In genomic region chr4:46497286-46497892, GRCm38 (mm10) we compare ENCODE assay signal across 8 mouse cellular contexts. TPM values are rescaled to one million over a fixed set of nuclear protein-coding genes. Genes with fewer than 3 reads are reported as not detected.
A peak's percentile ranks its signal among the peaks of the same experiment; 100 is the strongest.
DNase-seq lines count a peak whose midpoint lies in the region; ATAC-seq and TF ChIP-seq lines count a peak whose summit lies in the region.

No protein-coding gene starts in this region.

- peaks cover 75 to 94% of the 10 kb centered on the region in 2 experiments for H3K36me3 ChIP-seq in CH12.LX (replicated peaks in 1 of 2; ENCODE audit: control insufficient read depth in 1 of 2, insufficient read depth in 1 of 2, low read length in 1 of 2)
- peaks cover 66% of the 10 kb centered on the region for H3K36me3 ChIP-seq in forebrain, postnatal 0 days (ENCODE audit: insufficient read depth)
- peaks cover 76% of the 10 kb centered on the region for H3K36me3 ChIP-seq in kidney, embryonic 15.5 days
- peaks cover 48% of the 10 kb centered on the region for H3K36me3 ChIP-seq in liver, embryonic 14.5 days (replicated peaks; ENCODE audit: control insufficient read depth, insufficient read depth, low read depth)

- H3K27me3 ChIP-seq in CH12.LX (replicated peaks): no peaks in the 10 kb centered on the region
- no peaks in the 10 kb centered on the region for H3K27me3 ChIP-seq in forebrain, postnatal 0 days (ENCODE audit: insufficient read depth, low read length)
- no peaks in the 10 kb centered on the region for H3K27me3 ChIP-seq in kidney, embryonic 15.5 days
- H3K27me3 ChIP-seq in liver, embryonic 14.5 days (ENCODE audit: control insufficient read depth, insufficient read depth, low read length): no peaks in the 10 kb centered on the region

- DNase-seq in 3T3-L1 (ENCODE audit: low read depth, low spot score) (peak; percentile 83), CH12.LX (ENCODE audit: extremely low read depth) (peak; percentile 78)
- DNase-seq in c-Kit-negative CD71-positive TER-119-positive erythroid progenitor cells, embryonic 14.5 days (ENCODE audit: low read depth, low spot score): peak; percentile 70
- DNase-seq in forebrain, postnatal 0 days: peak; percentile 70
- peak; percentile 52 to 65 (median 54) for DNase-seq in liver, embryonic 14.5 days (ENCODE audit: low read depth in 3 of 3, low spot score in 3 of 3)
- DNase-seq in retina, postnatal 7 days (ENCODE audit: low read depth, low spot score): peak; percentile 61
- DNase-seq in urinary bladder, postnatal 36 days (ENCODE audit: low spot score in 2 of 2): peak; percentile 70 to 74

- no peak for TF ChIP-seq EP300 in CH12.LX (IDR thresholded peaks at IDR 0.05; ENCODE audit: low read length)
- no peak for TF ChIP-seq EP300 in liver, embryonic 14.5 days (IDR thresholded peaks at IDR 0.05; ENCODE audit: low read depth)

- dilution Hi-C loops in CH12.LX (cut with MboI; ENCODE audit: extremely low pct_ligation_motif_present, extremely low pct_unique_long_range_greater_than_20kb, low sequenced_read_pairs): no loop called here

- in situ Hi-C loops in CH12.LX (cut with MboI; ENCODE audit: low pct_ligation_motif_present, low pct_unique_long_range_greater_than_20kb, low sequenced_read_pairs): loop anchor here (25.0 kb wide), 1 partner anchor 285 kb away; no protein-coding TSS in a partner anchor

- no peaks in the 10 kb centered on the region; a peak in 1 of 4 replicates for H3K4me1 ChIP-seq in CH12.LX (ENCODE audit: control insufficient read depth in 1 of 2, insufficient read depth in 2 of 2)
- H3K4me1 ChIP-seq in forebrain, postnatal 0 days (ENCODE audit: insufficient read depth): no peaks in the 10 kb centered on the region
- no peaks in the 10 kb centered on the region for H3K4me1 ChIP-seq in kidney, embryonic 15.5 days
- 0 out of 4 replicates have a peak, but pooled peaks cover 0 to 2% of the 10 kb centered on the region in 2 experiments for H3K4me1 ChIP-seq in liver, embryonic 14.5 days (replicated peaks; ENCODE audit: control insufficient read depth in 2 of 2, insufficient read depth in 2 of 2, low read length in 1 of 2)

- TF ChIP-seq RAD21 in CH12.LX (IDR thresholded peaks at IDR 0.05; ENCODE audit: low read depth, low read length): peak; percentile 73

- H3K4me3 ChIP-seq in CH12.LX (replicated peaks in 1 of 3; ENCODE audit: low read depth in 2 of 3, low read length in 2 of 3, poor library complexity in 1 of 3): no peak overlapping the region
- no peak overlapping the region for H3K4me3 ChIP-seq in forebrain, postnatal 0 days (ENCODE audit: low read depth, low read length)
- H3K4me3 ChIP-seq in kidney, embryonic 15.5 days (replicated peaks): no peak overlapping the region
- H3K4me3 ChIP-seq in liver, embryonic 14.5 days (ENCODE audit: insufficient read depth in 1 of 2, low read depth in 2 of 2, low read length in 2 of 2): no peak overlapping the region

- no peak overlapping the region for H3K4me2 ChIP-seq in CH12.LX (ENCODE audit: insufficient read depth, low read depth, poor library complexity, severe bottlenecking)
- H3K4me2 ChIP-seq in forebrain, postnatal 0 days (ENCODE audit: low read depth): no peak overlapping the region
- H3K4me2 ChIP-seq in kidney, embryonic 15.5 days: no peak overlapping the region
- no peak overlapping the region for H3K4me2 ChIP-seq in liver, embryonic 14.5 days (ENCODE audit: low read depth)

- 51% methylated on average over 4 of the region's 4 CpGs for WGBS in forebrain, postnatal 0 days
- WGBS in kidney, embryonic 15.5 days: 44% methylated on average over 4 of the region's 4 CpGs
- 38% methylated on average over 4 of the region's 4 CpGs for WGBS in liver, embryonic 14.5 days (ENCODE audit: insufficient replicate concordance)

- no peaks in the 10 kb centered on the region for H3K9me3 ChIP-seq in CH12.LX (replicated peaks; ENCODE audit: low read length)
- H3K9me3 ChIP-seq in forebrain, postnatal 0 days (ENCODE audit: low read length): no peaks in the 10 kb centered on the region
- H3K9me3 ChIP-seq in kidney, embryonic 15.5 days (replicated peaks): no peaks in the 10 kb centered on the region
- H3K9me3 ChIP-seq in liver, embryonic 14.5 days (ENCODE audit: control insufficient read depth, low read length): no peaks in the 10 kb centered on the region

- TF ChIP-seq CTCF in CH12.LX (conservative IDR thresholded peaks at IDR 0.05 in 1 of 2, IDR thresholded peaks at IDR 0.05 in 1 of 2; ENCODE audit: low read depth in 2 of 2, low read length in 2 of 2): peak; percentile 98 to 100
- peak; percentile 91 for TF ChIP-seq CTCF in forebrain, postnatal 0 days (IDR thresholded peaks at IDR 0.05; ENCODE audit: low read depth)
- peak; percentile 98 for TF ChIP-seq CTCF in liver, embryonic 14.5 days (IDR thresholded peaks at IDR 0.05; ENCODE audit: low read depth)

- peak; percentile 55; the same call in 1 of the 2 replicates for ATAC-seq in forebrain, postnatal 0 days
- ATAC-seq in kidney, embryonic 15.5 days (replicated peaks; ENCODE audit: low FRiP score): 0 out of 2 replicates have a peak, but pooled peaks have one; percentile 48
- peak; percentile 11; the same call in 1 of the 2 replicates for ATAC-seq in liver, embryonic 14.5 days (ENCODE audit: insufficient read depth)

- H3K79me2 ChIP-seq in CH12.LX (replicated peaks; ENCODE audit: control insufficient read depth, extremely low read depth, insufficient read depth, poor library complexity, severe bottlenecking): peaks cover 7% of the 10 kb centered on the region

- no peak overlapping the region for H3K27ac ChIP-seq in CH12.LX (ENCODE audit: insufficient read depth, low read depth)
- no peak overlapping the region for H3K27ac ChIP-seq in forebrain, postnatal 0 days (ENCODE audit: low read depth, low read length)
- no peak overlapping the region for H3K27ac ChIP-seq in kidney, embryonic 15.5 days
- no peak overlapping the region for H3K27ac ChIP-seq in liver, embryonic 14.5 days

- no peak overlapping the region for H3K9ac ChIP-seq in CH12.LX (ENCODE audit: insufficient read depth, low read depth)
- no peak overlapping the region for H3K9ac ChIP-seq in forebrain, postnatal 0 days
- H3K9ac ChIP-seq in kidney, embryonic 15.5 days: no peak overlapping the region
- no peak overlapping the region for H3K9ac ChIP-seq in liver, embryonic 14.5 days (replicated peaks)

- no peak for TF ChIP-seq POLR2A in CH12.LX (IDR thresholded peaks at IDR 0.05; ENCODE audit: low read depth, low read length)

TF ChIP-seq in CH12.LX, 34 proteins besides CTCF, POLR2A, EP300 and RAD21 (continues in another document):
- no peak for TF ChIP-seq CHD1 (IDR thresholded peaks at IDR 0.05; ENCODE audit: low read depth, low read length)
- no peak for TF ChIP-seq MYC (IDR thresholded peaks at IDR 0.05; ENCODE audit: low read depth, low read length)
- no peak for TF ChIP-seq IRF4 (IDR thresholded peaks at IDR 0.05; ENCODE audit: low read depth, low read length)
- no peak for TF ChIP-seq HCFC1 (IDR thresholded peaks at IDR 0.05; ENCODE audit: low read depth, low read length)
- no peak for TF ChIP-seq JUN (IDR thresholded peaks at IDR 0.05; ENCODE audit: insufficient read depth, low read depth, low read length)
- no peak for TF ChIP-seq ZC3H11A (IDR thresholded peaks at IDR 0.05; ENCODE audit: low read depth, low read length)
- TF ChIP-seq ZNF384 (IDR thresholded peaks at IDR 0.05; ENCODE audit: low read depth, low read length): peak; percentile 81
- no peak for TF ChIP-seq SIN3A (IDR thresholded peaks at IDR 0.05; ENCODE audit: low read length)
- 0 out of 2 replicates have a peak, but pooled peaks have one; percentile 46 for TF ChIP-seq KAT2A (IDR thresholded peaks at IDR 0.05; ENCODE audit: insufficient replicate concordance, low read length)
- no peak for TF ChIP-seq ELF1 (IDR thresholded peaks at IDR 0.05; ENCODE audit: low read depth, low read length)
- no peak for TF ChIP-seq TBP (conservative IDR thresholded peaks at IDR 0.05; ENCODE audit: low read depth, low read length)
- TF ChIP-seq NELFE (IDR thresholded peaks at IDR 0.05; ENCODE audit: low read depth, low read length): no peak; the same call in 1 of the 2 replicates
- peak; percentile 71 for TF ChIP-seq SMC3 (IDR thresholded peaks at IDR 0.05; ENCODE audit: low read depth, low read length)
- no peak for TF ChIP-seq NRF1 (IDR thresholded peaks at IDR 0.05; ENCODE audit: low read depth, low read length)
- no peak for TF ChIP-seq MAZ (IDR thresholded peaks at IDR 0.05; ENCODE audit: low read depth, low read length)
- TF ChIP-seq ETS1 (conservative IDR thresholded peaks at IDR 0.05; ENCODE audit: low read depth, low read length): no peak
- TF ChIP-seq TCF12 (IDR thresholded peaks at IDR 0.05; ENCODE audit: low read depth, low read length): no peak

RNA-seq across cellular contexts. Expression of gene Nans, which starts 8.3 kb away (rescaled TPM):
- total RNA-seq in CH12.LX (2012; rRNA removed) (103 and 119 TPM in 2 replicates), CH12.LX (2014; rRNA removed) (140 and 150 TPM in 2 replicates)
- polyA plus RNA-seq in CH12.LX (2012; ENCODE audit: insufficient read length, low read depth): 127 and 173 TPM in 2 replicates
- total RNA-seq in forebrain, postnatal 0 days (2014; rRNA removed): 87.1 and 89.3 TPM in 2 replicates
- 69.8 and 70.2 TPM in 2 replicates for polyA plus RNA-seq in forebrain, postnatal 0 days (2015; fragmentation: Nextera tagmentation; extraction: Ambion mirVana)
- polyA plus RNA-seq in kidney, embryonic 15.5 days (2015; fragmentation: Nextera tagmentation; extraction: Ambion mirVana): 73.0 and 82.4 TPM in 2 replicates
- 32.9 and 36.0 TPM in 2 replicates for polyA plus RNA-seq in liver, embryonic 14.5 days (2012; rRNA removed)
- polyA plus RNA-seq in liver, embryonic 14.5 days (2014; fragmentation: Nextera tagmentation; extraction: Ambion mirVana): 49.4 and 51.8 TPM in 2 replicates

RNA-seq across cellular contexts. Expression of gene Trim14, which starts 38.6 kb away (rescaled TPM):
- total RNA-seq in CH12.LX (2012; rRNA removed) (24.4 and 26.5 TPM in 2 replicates), CH12.LX (2014; rRNA removed) (11.6 and 13.8 TPM in 2 replicates)
- 26.0 and 35.4 TPM in 2 replicates for polyA plus RNA-seq in CH12.LX (2012; ENCODE audit: insufficient read length, low read depth)
- total RNA-seq in forebrain, postnatal 0 days (2014; rRNA removed): 1.4 and 1.8 TPM in 2 replicates
- 0.73 and 0.82 TPM in 2 replicates for polyA plus RNA-seq in forebrain, postnatal 0 days (2015; fragmentation: Nextera tagmentation; extraction: Ambion mirVana)
- polyA plus RNA-seq in kidney, embryonic 15.5 days (2015; fragmentation: Nextera tagmentation; extraction: Ambion mirVana): 1.8 and 2.7 TPM in 2 replicates
- polyA plus RNA-seq in liver, embryonic 14.5 days (2012; rRNA removed): 4.1 and 4.3 TPM in 2 replicates
- 7.5 and 9.5 TPM in 2 replicates for polyA plus RNA-seq in liver, embryonic 14.5 days (2014; fragmentation: Nextera tagmentation; extraction: Ambion mirVana)

RNA-seq across cellular contexts. Expression of gene Anp32b, which starts 46.7 kb away (rescaled TPM):
- total RNA-seq in CH12.LX (2012; rRNA removed): 37.5 and 45.2 TPM in 2 replicates
- total RNA-seq in CH12.LX (2014; rRNA removed): 22.9 and 29.4 TPM in 2 replicates
- polyA plus RNA-seq in CH12.LX (2012; ENCODE audit: insufficient read length, low read depth): 864 and 1,039 TPM in 2 replicates
- total RNA-seq in forebrain, postnatal 0 days (2014; rRNA removed): 3.4 and 4.7 TPM in 2 replicates
- polyA plus RNA-seq in forebrain, postnatal 0 days (2015; fragmentation: Nextera tagmentation; extraction: Ambion mirVana): 60.2 and 65.9 TPM in 2 replicates
- 339 and 351 TPM in 2 replicates for polyA plus RNA-seq in kidney, embryonic 15.5 days (2015; fragmentation: Nextera tagmentation; extraction: Ambion mirVana)
- 60.1 and 171 TPM in 2 replicates for polyA plus RNA-seq in liver, embryonic 14.5 days (2012; rRNA removed)
- 351 and 427 TPM in 2 replicates for polyA plus RNA-seq in liver, embryonic 14.5 days (2014; fragmentation: Nextera tagmentation; extraction: Ambion mirVana)
